Mouse (Mus musculus): ENCODE results near the gene Zfp106. TPM values are rescaled to one million over a fixed set of nuclear protein-coding genes. Genes with fewer than 3 reads are reported as not detected.

Gene Zfp106
- total RNA-seq, 2 experiments from 2014 or later, result 507 to 640 TPM

DNA sequence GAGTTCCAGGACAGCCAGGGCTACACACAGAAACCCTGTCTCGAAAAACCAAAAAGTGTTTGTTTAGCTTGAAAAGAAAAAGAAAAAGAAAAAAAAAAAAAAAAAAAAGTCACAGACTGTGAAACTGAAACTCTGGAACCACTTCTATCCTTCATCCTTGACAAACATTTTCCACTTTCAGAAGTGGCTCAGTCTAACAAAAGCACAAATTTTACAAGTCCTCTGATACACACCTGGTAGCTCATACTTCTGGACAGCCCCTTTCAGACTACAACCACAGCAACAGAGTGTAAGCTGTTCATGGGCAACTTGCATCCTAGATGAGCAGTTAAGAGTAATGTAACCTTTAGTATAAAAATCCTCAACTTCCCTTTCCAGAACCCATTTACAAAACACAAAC, 2.1 kb downstream of the Zfp106 start:
- no peak for DNase-seq
- intact Hi-C loops (cut with DNase I), result no loop called here

DNA sequence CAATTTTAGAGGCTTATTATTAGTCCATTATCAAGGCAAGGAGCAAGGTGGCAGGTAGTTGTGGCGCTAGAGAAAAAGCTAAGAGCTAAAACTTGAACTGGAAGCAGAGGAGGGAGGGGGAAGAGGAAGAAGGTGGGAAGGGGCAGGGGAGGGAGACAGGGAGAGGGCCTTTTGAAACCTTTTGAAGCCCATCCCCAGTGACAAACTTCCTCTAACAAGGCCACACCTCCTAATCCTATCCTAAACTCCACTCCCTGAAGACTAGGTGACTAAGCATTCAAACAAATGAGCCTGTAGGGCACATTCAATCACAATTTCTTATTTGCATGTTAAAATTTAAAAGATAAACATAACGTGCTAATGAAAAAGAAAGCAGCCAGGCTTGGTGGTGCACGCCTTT, 4.8 kb downstream of the Zfp106 start:
- DNase-seq, result no peak
- intact Hi-C loops (cut with DNase I), result no loop called here

DNA sequence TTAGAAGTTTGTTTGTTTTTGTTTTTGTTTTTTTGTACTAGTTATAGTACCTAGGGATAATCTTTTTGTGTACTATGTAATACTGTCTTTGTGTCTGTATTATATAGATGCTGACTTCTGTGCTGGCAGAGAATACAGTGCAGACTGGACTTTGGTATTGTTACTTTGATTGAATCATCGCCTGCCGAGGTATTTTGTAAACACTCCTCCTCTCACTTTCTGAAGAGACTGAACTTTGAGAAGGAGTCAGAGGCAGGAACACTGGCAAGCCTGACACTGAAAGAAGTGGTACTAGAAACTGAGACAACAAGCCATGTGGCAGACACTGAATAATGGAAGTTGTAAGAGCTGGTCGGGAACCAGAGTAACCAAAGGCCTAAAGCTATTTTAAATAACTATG, 6.8 kb downstream of the Zfp106 start:
- no peak for DNase-seq
- intact Hi-C loops (cut with DNase I), result no loop called here

DNA sequence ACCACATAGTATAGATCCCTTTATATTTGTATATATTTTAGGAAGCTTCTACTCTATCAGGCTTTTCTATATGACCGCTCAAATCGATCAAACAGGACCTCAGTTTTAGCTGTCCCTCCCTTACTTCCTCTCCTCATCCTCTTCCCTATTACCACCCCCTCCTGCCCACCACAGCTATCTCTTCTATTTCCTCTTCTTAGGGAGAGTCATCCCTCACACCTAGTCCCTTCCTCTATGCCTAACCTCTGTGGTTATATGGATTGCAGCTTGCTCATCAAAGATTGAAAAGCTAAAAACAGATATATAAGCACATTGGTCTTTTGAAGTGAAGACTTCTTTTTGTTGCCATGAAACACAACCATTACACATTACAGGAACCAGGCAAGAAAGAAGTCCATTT, 18.9 kb downstream of the Zfp106 start:
- DNase-seq, result no peak
- intact Hi-C loops (cut with DNase I), result no loop called here

DNA sequence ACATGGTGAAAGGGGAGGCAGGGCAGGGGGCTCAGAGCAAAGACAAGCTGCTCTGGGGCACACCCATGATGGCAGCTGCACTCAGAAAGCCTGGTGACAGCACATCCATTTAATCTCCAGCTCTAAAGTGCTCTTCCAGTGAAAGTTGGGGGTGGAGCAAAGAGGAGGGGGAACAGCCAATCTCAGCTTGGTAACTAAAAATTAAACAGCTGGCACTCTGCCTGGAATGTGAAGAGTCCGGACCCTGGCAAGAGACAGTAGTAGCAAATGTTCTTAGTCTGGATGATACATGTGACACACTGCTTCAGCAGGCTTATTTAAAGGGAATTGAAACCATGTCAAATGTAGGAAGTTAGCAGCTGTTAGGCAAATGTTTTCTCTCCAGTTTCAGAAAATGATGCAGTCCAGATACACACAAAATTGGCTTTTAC, 23.9 kb downstream of the Zfp106 start:
- DNase-seq, result peak; percentile 30 to 75
- intact Hi-C loops (cut with DNase I), result no loop called here

DNA sequence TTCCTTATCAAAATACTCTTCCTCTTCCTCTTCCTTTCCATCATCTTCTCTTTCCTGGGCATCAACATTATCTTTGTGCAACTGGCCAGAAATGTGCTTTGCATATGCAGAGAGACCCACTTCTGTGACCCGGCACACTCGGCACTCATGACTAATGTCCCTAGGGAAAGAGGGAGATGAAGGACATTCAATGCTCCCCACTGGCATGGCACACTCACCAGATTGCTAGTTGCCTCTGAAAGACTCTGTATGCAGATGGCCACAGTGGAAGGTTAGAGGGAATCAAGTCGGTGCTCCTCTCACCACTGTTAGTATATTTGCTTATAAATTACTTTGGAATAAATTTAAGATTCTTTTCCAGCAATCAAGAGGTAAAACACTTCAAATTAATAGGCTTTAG, 24.3 kb downstream of the Zfp106 start:
- intact Hi-C loops (cut with DNase I), result no loop called here

DNA sequence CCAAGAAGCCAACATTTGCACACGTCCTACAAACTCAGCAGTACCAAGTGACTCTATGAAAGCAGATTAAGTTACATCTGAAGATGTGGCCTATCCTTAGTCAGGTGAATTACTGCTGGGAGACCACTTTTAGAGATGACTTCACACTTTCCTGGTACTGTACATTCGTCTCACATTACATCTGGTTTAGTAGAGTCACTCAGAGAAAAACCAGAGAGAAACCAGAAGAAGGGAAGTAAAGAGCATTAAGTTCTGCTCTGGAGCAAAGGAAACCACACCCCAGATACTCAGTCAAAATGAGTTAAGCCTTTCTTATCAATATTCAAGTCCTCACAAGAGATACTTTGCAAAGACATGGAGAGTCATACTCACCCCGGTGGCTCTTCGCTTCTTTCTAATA, 32.4 kb downstream of the Zfp106 start:
- no peak for DNase-seq
- intact Hi-C loops (cut with DNase I), result loop anchor here (5.0 kb wide), 1 partner anchor 76 kb away; the partner anchor contains the start of genes Haus2 and Lrrc57

More for the DNA sequence above, 24.3 kb downstream of the Zfp106 start:
- no peak for DNase-seq

DNA sequence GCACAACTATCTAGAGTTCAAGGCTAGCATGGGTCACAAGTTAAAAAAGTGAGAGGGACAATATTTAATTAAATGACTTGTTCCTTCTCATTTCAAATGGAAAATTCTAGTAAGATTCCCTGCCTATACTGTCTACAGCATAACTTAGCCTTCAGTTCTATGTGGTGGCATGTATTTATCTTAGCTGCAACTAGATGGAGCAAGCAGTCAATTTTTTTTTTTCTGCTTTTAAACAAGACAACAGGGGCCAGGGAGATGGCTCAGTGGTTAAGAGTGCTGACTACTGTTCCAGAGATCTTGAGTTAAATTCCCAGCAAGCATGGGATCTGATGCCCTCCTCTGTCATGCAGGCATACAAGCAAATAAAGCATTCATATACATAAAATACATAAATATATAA, 34.1 kb downstream of the Zfp106 start:
- no peak for DNase-seq
- intact Hi-C loops (cut with DNase I), result no loop called here

DNA sequence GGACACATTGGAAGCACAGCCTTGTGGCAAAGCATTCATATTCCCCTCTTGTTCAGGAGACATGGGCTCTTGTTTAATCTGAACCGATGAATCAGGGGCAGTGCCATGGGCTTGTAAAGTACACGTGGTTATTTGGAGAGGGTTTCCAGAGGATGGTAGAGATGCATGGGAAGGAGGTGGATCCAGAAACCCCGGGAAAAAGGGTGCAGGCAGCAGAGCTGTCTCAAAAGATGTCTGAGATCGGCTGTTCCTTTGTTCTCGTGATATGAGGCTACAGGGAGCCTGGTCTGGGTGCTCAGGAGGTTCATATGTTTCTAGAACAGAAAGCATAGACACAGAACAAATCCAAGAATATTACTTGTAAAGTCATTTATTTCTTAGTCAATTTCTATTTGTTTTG, 36.9 kb downstream of the Zfp106 start:
- DNase-seq, result no peak
- intact Hi-C loops (cut with DNase I), result no loop called here

DNA sequence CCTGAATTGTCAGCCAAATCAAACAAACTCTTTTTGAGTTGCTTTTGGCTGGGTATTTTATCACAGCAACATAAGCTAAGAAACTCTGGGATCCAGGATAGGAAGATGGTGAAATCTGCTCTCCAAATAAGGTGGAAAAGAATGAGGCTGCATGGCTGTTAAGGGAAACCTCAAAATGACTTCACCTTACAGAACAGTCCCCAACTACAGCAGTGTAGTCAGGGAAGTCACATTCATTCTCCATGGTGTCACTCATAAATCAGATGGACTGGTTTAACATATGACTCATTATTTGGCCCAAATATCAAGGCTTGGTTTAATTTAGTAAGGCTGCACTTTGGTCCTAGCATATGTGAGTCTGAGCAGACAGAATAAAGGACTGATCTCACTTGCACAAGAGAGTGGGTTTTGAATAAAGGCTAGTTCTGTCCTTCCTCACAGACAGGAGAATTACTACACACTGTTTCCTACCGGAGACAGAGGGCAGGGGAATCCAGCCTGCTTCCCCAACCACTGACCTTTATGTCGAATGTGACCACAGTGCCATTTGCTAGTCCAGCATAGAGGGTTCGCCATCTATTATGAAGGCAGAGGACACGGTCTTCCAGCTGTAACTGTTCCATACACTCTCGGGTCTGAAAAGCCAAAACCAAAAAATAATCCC, 45.0 kb downstream of the Zfp106 start:
- intact Hi-C loops (cut with DNase I), result no loop called here
- DNase-seq, result no peak

DNA sequence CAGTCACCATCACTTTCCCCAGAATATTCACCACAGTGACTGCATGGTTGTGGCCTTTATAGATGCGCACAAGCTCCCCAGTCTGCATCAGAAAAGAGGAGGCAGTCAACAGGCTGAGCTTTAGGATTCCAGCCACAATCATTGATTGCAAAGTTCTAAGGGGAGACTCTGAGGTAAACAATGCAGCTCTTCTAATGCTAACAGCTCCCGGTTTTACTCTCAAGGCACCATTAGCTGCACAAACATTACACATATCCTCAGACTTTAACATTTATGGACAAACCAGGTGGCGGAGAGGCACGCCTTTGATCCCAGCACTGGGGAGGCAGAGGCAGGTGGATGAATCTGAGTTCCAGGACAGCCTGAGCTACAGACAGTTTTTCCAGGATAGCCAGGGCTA, 49.5 kb downstream of the Zfp106 start:
- intact Hi-C loops (cut with DNase I), result loop anchor here (2.0 kb wide), 1 partner anchor 15 kb away; no protein-coding TSS in a partner anchor
- no peak for DNase-seq

- intact Hi-C loops (cut with DNase I), result no loop called here
- DNase-seq, result no peak
Measured at GRCm38 (mm10) chr2:120503992-120504391, 59.7 kb downstream of the Zfp106 start.

DNA sequence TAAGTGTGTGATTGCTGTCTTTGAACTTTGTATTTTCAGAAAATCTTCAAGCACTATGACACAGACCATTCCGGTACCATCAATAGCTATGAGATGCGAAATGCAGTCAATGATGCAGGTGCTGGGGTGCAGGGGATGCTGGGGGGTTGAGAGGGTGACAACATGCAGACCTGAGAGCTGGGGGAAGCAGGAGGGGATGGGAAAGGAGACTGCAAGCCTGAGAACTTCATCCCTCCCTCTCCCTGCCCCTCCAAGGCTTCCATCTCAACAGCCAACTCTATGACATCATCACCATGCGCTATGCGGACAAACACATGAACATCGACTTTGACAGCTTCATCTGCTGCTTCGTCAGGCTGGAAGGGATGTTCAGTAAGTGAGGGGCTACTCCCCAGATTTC, 60.5 kb downstream of the Zfp106 start:
- intact Hi-C loops (cut with DNase I), result no loop called here
- no peak for DNase-seq

GRCm38 (mm10) chr2:120502605-120502990, 61.0 kb downstream of the Zfp106 start:
- intact Hi-C loops (cut with DNase I), result no loop called here
- no peak for DNase-seq

DNA sequence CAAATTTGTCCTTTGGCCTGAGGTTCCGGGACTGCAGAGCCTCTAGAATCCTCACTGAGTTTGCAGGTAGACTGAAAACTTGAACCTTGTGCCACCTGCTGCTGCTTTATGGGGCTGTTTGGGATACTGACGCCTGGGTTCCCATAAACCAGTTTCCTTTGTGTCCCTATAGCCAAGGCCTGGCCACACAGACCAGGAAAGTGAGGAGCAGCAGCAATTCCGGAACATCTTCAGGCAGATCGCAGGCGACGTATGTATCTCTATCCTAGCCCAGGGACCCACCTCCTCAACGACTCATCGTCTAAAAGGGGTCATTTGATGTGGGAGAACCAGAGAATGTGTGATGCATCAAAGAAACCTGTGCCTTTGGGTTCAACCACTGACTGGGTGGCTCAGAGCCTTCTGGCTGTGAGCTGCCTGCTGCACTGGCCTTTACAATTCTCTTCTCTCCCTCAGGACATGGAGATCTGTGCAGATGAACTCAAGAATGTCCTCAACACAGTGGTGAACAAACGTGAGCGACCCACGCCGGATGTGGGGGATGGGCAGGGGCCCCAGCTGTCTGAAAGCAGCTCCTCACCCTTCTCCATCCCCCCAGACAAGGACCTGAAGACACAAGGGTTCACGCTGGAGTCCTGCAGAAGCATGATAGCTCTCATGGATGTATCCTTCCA, 61.6 kb downstream of the Zfp106 start:
- no peak for DNase-seq
- intact Hi-C loops (cut with DNase I), result no loop called here

GRCm38 (mm10) chr2:120501136-120501918, 62.3 kb downstream of the Zfp106 start:
- DNase-seq, result no peak
- intact Hi-C loops (cut with DNase I), result no loop called here

- DNase-seq, result no peak
- intact Hi-C loops (cut with DNase I), result loop anchor here (2.0 kb wide), 1 partner anchor 15 kb away; no protein-coding TSS in a partner anchor
Measured at GRCm38 (mm10) chr2:120499971-120500471, 63.6 kb downstream of the Zfp106 start.

- intact Hi-C loops (cut with DNase I), result no loop called here
- no peak for DNase-seq
Measured at GRCm38 (mm10) chr2:120496511-120496910, 67.1 kb downstream of the Zfp106 start.

DNA sequence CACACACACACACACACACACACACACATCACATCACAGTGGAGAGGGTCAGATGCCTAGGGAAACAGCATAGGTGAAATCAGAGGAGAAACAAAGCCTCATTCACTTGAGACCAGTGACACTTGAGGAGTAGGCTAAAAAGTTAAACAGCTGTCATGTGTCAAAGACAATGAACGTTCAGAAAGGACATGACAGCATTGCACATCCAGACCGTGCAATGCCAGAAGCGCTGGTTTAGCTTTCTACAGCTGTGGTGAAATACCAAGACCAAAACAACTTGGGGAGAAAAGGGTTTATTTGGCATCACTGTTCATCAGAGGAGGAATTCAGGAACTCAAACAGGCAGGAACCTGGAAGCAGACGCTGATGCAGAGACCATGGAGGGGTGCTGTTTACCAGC, 70.4 kb downstream of the Zfp106 start:
- intact Hi-C loops (cut with DNase I), result no loop called here
- DNase-seq, result no peak

GRCm38 (mm10) chr2:120484241-120484640, 79.4 kb downstream of the Zfp106 start:
- DNase-seq, result no peak
- intact Hi-C loops (cut with DNase I), result loop anchor here (10.0 kb wide), 1 partner anchor 381 kb away; no protein-coding TSS in a partner anchor

Data from gastrocnemius, postnatal 36 days (tissue).